Mouse (Mus musculus) regulatory T cell (primary cell): ENCODE data around the gene Sall1.

ENCODE experiments used
- in situ Hi-C: fragments of 300-600 bp; cut with MboI, MseI; formaldehyde crosslinking; loops from one replicate; pipeline ENCODE4 v1.15.1; 2025; ENCODE audit warnings: high pct_unique_total_duplicates

Gene Sall1

GRCm38 (mm10) chr8:89043940-89044339 lies at the start of gene Sall1:
Sall1 (minus strand) TSS chr8:89044162.
- in situ Hi-C loops: no loop called here

GRCm38 (mm10) chr8:89089916-89090315 lies 46.0 kb upstream of the Sall1 start:
- in situ Hi-C loops: no loop called here

- in situ Hi-C loops: no loop called here
These were observed 35.2 kb upstream of the Sall1 start for GRCm38 (mm10) chr8:89079147-89079546.

- in situ Hi-C loops: no loop called here
These were observed 29.0 kb upstream of the Sall1 start for GRCm38 (mm10) chr8:89072968-89073382.

- in situ Hi-C loops: loop anchor here (10.0 kb wide), 1 partner anchor 1007 kb away; no protein-coding TSS in a partner anchor
These were observed 23.5 kb upstream of the Sall1 start for GRCm38 (mm10) chr8:89067499-89067898.

GRCm38 (mm10) chr8:89064042-89064441 lies 20.1 kb upstream of the Sall1 start:
- in situ Hi-C loops: loop anchor here (10.0 kb wide), 1 partner anchor 1011 kb away; no protein-coding TSS in a partner anchor

- in situ Hi-C loops: loop anchor here (10.0 kb wide), 1 partner anchor 1011 kb away; no protein-coding TSS in a partner anchor
These were observed 19.5 kb upstream of the Sall1 start for GRCm38 (mm10) chr8:89063366-89064040.

GRCm38 (mm10) chr8:89060717-89061116 lies 16.8 kb upstream of the Sall1 start:
- in situ Hi-C loops: loop anchor here (10.0 kb wide), 1 partner anchor 1014 kb away; no protein-coding TSS in a partner anchor

GRCm38 (mm10) chr8:89059507-89059906 lies 15.5 kb upstream of the Sall1 start:
- in situ Hi-C loops: no loop called here

- in situ Hi-C loops: no loop called here
These were observed 8.9 kb upstream of the Sall1 start for GRCm38 (mm10) chr8:89052880-89053279.

GRCm38 (mm10) chr8:89046639-89047348 lies 2.8 kb upstream of the Sall1 start:
- in situ Hi-C loops: no loop called here

- in situ Hi-C loops: no loop called here
These were observed 2.3 kb upstream of the Sall1 start for GRCm38 (mm10) chr8:89046226-89046625.

GRCm38 (mm10) chr8:89045726-89046125 lies 1.8 kb upstream of the Sall1 start:
- in situ Hi-C loops: no loop called here

GRCm38 (mm10) chr8:89045218-89045601 lies 1.2 kb upstream of the Sall1 start:
- in situ Hi-C loops: no loop called here

GRCm38 (mm10) chr8:89044511-89045217 lies 702 bp upstream of the Sall1 start:
- in situ Hi-C loops: no loop called here

GRCm38 (mm10) chr8:89043371-89043841 lies 556 bp downstream of the Sall1 start:
- in situ Hi-C loops: no loop called here

GRCm38 (mm10) chr8:89042560-89043370 lies 1.2 kb downstream of the Sall1 start:
- in situ Hi-C loops: no loop called here

- in situ Hi-C loops: no loop called here
These were observed 1.9 kb downstream of the Sall1 start for GRCm38 (mm10) chr8:89042118-89042460.

GRCm38 (mm10) chr8:89041421-89042117 lies 2.4 kb downstream of the Sall1 start:
- in situ Hi-C loops: no loop called here

- in situ Hi-C loops: no loop called here
These were observed 3.1 kb downstream of the Sall1 start for GRCm38 (mm10) chr8:89040751-89041420.
